Mouse (Mus musculus) lung, postnatal 0 days (tissue): ENCODE data around the gene Scn5a.

Experiments used
- CTCF ChIP-seq: IDR thresholded peaks from 2 replicates; pipeline ENCODE4 v1.5.1; 2016; ENCODE audit warnings: antibody characterized with exemption, mild to moderate bottlenecking
- EP300 ChIP-seq: IDR thresholded peaks from 2 replicates; pipeline ENCODE4 v1.6.1; 2016; ENCODE audit warnings: antibody characterized with exemption, mild to moderate bottlenecking, control low read depth

- TF ChIP-seq CTCF (no peak), EP300 (no peak)
Observed at GRCm38 (mm10) chr9:119479297-119479696, 99.5 kb downstream of the Scn5a start.
